Mouse (Mus musculus) colon, adult 2 months (tissue): Measurements from ENCODE around the gene 4930432K21Rik. TPM values are rescaled to one million over a fixed set of nuclear protein-coding genes. Genes with fewer than 3 reads are reported as not detected.

ENCODE experiments used
- polyA plus RNA-seq: library from polyadenylated mRNA; depleted of rRNA; stranded (reverse); fragments of >200 nt; gene quantifications from 2 replicates; pipeline ENCODE4 v1.2.3, GENCODE M21; 2012; rRNA removed

4930432K21Rik gene
- 0.84 and 0.97 TPM in 2 replicates for polyA plus RNA-seq

DNA sequence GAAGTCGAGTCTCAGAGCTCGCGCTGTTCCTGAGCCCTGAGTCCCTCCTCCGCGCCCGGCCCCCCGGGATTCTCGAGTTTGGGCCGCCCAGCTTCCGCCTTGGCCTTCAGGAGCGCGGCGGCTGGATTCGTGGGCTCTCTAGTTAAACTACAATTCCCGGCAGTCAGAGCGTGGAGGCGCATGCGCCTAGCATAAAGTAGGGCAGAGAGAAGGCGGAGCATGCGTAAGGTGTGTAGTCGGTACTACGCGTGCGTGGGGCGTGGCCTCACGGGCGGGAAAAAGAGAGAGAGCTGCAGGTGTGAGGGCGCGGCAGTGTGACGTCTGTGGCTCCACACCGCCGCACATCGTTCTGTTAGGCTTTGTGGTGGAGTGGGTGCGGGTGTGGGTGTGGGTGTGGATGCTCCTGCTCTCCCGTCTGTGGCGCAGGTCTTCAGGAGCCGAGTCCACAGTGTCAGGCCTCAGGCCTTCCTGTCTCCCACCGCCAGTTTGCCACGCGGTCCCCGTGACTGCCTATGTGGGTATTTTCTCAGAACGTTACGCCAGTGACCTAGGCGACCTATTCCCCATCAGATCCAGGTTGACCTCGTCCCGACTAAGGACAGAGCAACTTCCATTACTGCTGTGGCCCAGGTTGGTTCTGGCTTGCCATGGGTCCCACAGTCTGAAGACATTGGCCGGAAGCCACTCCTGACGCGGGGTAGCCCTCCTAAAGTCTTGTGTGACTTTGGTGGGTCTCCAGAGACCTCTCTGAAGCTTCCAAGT is at the start of gene 4930432K21Rik, which contains the start of gene Cc2d1a:
Gene 4930432K21Rik (plus strand): TSS at position 257 of the 762 bp plus-strand sequence.
Gene Cc2d1a (minus strand): TSS at position 168 of the 762 bp plus-strand sequence.

DNA sequence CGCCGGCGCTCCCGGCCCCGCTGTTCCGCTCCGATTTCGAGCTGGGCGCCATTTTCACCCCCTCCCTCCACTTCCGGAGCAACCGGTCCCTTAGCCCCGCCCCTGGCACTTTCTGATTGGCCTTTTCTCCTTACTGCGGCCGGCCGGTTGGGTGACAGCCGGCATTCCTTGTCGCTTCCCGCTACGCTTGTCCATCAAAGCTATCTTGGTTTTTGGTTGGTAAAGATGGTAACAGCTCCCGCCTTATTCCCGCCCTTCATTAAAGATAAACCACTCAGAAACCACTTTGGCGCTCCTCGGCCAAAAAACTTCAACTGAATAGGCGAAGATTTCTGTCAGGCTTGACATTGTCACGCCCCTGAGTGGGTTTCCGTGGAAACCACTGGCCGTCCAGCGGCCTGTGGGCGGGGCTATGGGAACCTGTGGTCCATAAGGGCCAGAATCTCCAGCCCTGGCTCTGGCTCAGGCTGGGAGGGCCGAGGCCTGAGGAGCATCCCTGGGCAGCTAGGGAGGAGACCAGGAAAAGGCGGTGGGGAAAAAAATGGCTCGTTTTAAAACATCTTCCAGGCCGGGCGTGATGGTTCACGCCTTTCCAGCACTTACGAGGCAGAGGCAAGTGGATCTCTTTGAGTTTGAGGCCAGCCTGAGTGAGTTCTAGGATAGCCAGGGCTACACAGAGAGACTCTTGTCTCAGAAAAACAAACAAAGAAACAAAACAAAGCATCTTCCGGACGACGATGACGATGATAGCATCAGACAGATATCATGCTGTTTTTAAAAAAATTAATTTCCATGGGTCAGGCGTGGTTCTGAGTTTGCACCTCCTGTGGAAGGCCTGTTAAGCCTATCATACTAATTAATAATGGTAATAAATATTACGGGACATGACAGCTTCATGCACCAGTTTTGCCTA is 42.9 kb upstream of the 4930432K21Rik start, which contains the start of gene Dcaf15:
Gene Dcaf15 (minus strand): TSS at position 72 of the 913 bp plus-strand sequence.

DNA sequence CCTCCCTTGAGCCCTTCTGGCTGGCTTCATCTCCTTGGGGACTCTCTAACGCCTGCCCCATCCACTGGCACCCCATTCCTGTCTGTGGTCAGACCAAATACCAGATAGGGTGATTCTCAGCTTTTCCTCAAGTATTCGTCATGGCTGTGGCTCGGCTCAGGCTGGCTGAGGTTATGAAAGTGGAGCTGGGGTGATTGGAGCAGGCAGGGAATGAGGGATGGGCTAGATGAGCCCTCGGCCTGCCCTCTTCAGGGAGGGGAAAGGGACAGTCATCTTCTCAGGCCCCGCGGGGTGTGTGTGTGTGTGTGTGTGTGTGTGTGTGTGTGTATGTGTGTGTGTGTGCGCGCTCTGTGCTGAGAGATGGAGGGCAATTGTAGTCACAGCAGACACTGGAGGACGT is 22.2 kb upstream of the 4930432K21Rik start, which contains the start of gene Podnl1:
Gene Podnl1 (plus strand): TSS at position 334 of the 400 bp plus-strand sequence.

DNA sequence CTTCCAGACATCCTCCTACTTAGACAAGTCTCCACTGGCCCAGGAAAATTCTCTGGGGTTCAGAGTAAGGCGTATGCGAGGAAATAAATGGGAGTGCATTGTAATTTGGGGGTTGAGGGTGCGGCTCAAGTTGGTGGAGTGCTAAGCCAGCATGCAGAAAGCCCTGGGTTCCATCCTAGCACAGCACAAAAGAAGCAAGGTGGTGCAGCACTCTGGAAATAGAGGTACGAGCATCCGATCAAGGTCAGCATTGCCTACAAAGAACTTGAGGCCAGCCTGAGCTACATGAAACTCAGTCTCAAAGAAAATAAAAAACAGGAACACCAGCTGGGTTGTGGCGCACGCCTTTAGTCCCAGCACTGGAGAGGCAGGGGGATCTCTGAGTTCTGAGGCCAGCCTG is 37.3 kb downstream of the 4930432K21Rik start, which contains the start of gene Nanos3:
Gene Nanos3 (minus strand): TSS at position 101 of the 400 bp plus-strand sequence.

Other genes with a start within 250 kb of the 4930432K21Rik start
- 37.4 and 40.7 TPM in 2 replicates for gene Adgrl1, start 247.9 kb upstream of the 4930432K21Rik start, polyA plus RNA-seq
- 0.50 and 0.92 TPM in 2 replicates for gene Gm10644, start 192.8 kb upstream of the 4930432K21Rik start, polyA plus RNA-seq
- gene Asf1b, start 192.5 kb upstream of the 4930432K21Rik start, polyA plus RNA-seq = 23.6 and 30.4 TPM in 2 replicates
- 58.4 and 58.7 TPM in 2 replicates for gene Prkaca, start 175.0 kb upstream of the 4930432K21Rik start, polyA plus RNA-seq
- 40.8 and 46.4 TPM in 2 replicates for gene Samd1, start 150.4 kb upstream of the 4930432K21Rik start, polyA plus RNA-seq
- 0.08 and 0.22 TPM in 2 replicates for gene 1700067K01Rik, start 146.5 kb upstream of the 4930432K21Rik start, polyA plus RNA-seq
- gene 2210011C24Rik, start 135.9 kb upstream of the 4930432K21Rik start, polyA plus RNA-seq = 19.5 and 23.1 TPM in 2 replicates
- 0.09 TPM in 1 of 2 replicates, not detected in the other for gene Palm3, start 126.6 kb upstream of the 4930432K21Rik start, polyA plus RNA-seq
- gene Il27ra, start 105.4 kb upstream of the 4930432K21Rik start, polyA plus RNA-seq = 2.8 and 3.3 TPM in 2 replicates
- gene Rln3, start 103.0 kb upstream of the 4930432K21Rik start, polyA plus RNA-seq = 0.50 TPM in 1 of 2 replicates, not detected in the other
- gene Gm10643, start 82.9 kb upstream of the 4930432K21Rik start, polyA plus RNA-seq = 0.44 and 0.49 TPM in 2 replicates
- 36.9 and 44.9 TPM in 2 replicates for gene Rfx1, start 81.2 kb upstream of the 4930432K21Rik start, polyA plus RNA-seq
- 69.0 and 79.6 TPM in 2 replicates for gene Dcaf15, start 43.3 kb upstream of the 4930432K21Rik start, polyA plus RNA-seq
- 2.7 and 3.7 TPM in 2 replicates for gene Podnl1, start 22.0 kb upstream of the 4930432K21Rik start, polyA plus RNA-seq
- 52.7 and 53.1 TPM in 2 replicates for gene Cc2d1a, start 89 bp upstream of the 4930432K21Rik start, polyA plus RNA-seq
- 0.19 and 0.41 TPM in 2 replicates for gene Nanos3, start 37.2 kb downstream of the 4930432K21Rik start, polyA plus RNA-seq
- gene Zswim4, start 89.0 kb downstream of the 4930432K21Rik start, polyA plus RNA-seq = 18.7 and 20.1 TPM in 2 replicates
- gene D8Ertd738e, start 101.7 kb downstream of the 4930432K21Rik start, polyA plus RNA-seq = 94.9 and 130 TPM in 2 replicates
- gene Mri1, start 109.3 kb downstream of the 4930432K21Rik start, polyA plus RNA-seq = 72.4 and 103 TPM in 2 replicates
- gene Ccdc130, start 122.4 kb downstream of the 4930432K21Rik start, polyA plus RNA-seq = 22.7 and 47.4 TPM in 2 replicates
- 26.7 and 27.6 TPM in 2 replicates for gene Cacna1a, start 240.4 kb downstream of the 4930432K21Rik start, polyA plus RNA-seq